Mouse (Mus musculus) heart, postnatal 0 days (tissue): ENCODE measurements around the gene Sephs2.

Source experiments
- CTCF ChIP-seq: IDR thresholded peaks from 2 replicates; pipeline ENCODE4 v1.5.1; 2016; ENCODE audit warnings: antibody characterized with exemption, control low read depth, low read depth
- EP300 ChIP-seq: IDR thresholded peaks from 2 replicates; pipeline ENCODE4 v1.6.1; 2016; ENCODE audit warnings: antibody characterized with exemption, low read depth

DNA sequence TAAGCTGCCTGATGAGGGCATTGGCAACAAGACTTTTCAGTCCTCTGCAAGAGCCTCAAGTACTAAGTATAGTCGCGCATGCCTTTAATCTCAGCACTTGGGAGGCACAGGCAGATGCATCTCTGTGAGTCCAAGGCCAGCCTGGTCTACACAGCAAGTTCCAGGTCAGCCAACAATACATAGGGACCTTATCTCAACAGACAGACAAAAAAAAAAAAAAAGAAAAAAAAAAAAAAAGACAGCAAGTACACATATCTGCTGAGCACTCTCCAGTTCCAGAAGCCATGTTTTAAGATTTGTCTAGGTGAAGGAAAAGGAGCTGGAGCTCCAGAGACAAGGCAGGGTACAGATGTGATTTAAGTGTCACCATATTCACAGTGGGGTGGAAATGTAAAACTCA is 17.9 kb downstream of the Sephs2 start:
- TF ChIP-seq EP300, result no peak
- TF ChIP-seq CTCF, result no peak
